Mouse (Mus musculus): ENCODE data around the gene Ctdnep1.

The Ctdnep1 gene

GRCm38 (mm10) chr11:70030651-70031320 lies 49.8 kb downstream of the Ctdnep1 start:
- DNase-seq: no peak

- no peak for DNase-seq
Measured at GRCm38 (mm10) chr11:70031321-70031670, 50.3 kb downstream of the Ctdnep1 start.

- DNase-seq: no peak
Measured at GRCm38 (mm10) chr11:70038174-70038573, 57.2 kb downstream of the Ctdnep1 start.

GRCm38 (mm10) chr11:70039631-70040030 lies 58.7 kb downstream of the Ctdnep1 start:
- DNase-seq: no peak

GRCm38 (mm10) chr11:70040184-70040583 lies 59.2 kb downstream of the Ctdnep1 start:
- no peak for DNase-seq

Measured in right cerebral cortex, postnatal 25 days (tissue).